Mouse (Mus musculus): Measurements from ENCODE around the gene Mef2a. TPM values are rescaled to one million over a fixed set of nuclear protein-coding genes. Genes with fewer than 3 reads are reported as not detected.
A peak's percentile ranks its signal among the peaks of the same experiment; 100 is the strongest.

The Mef2a gene
- polyA plus RNA-seq (2016; fragmentation: Nextera tagmentation; extraction: Ambion mirVana): 15.0 and 16.6 TPM in 2 replicates

GRCm38 (mm10) chr7:67372729-67373583, at the start of gene Mef2a:
Gene Mef2a, minus strand, starts transcription at chr7:67372858.
- Histone ChIP-seq H3K9ac (peak within 1 kb of the TSS; percentile 97), H3K4me1 (peaks cover 41% of the 10 kb centered on the region), H3K9me3 (replicated peaks) (no peaks in the 10 kb centered on the region), H3K36me3 (no peaks in the 10 kb centered on the region), H3K4me2 (peak within 1 kb of the TSS; percentile 99), H3K27me3 (replicated peaks) (no peaks in the 10 kb centered on the region), H3K4me3 (peak within 1 kb of the TSS; percentile 89), H3K27ac (peak within 1 kb of the TSS; percentile 95)
- ATAC-seq: peak; percentile 88
- 2% methylated on average over 86 of the region's 89 CpGs for whole genome bisulfite sequencing (ENCODE audit: insufficient replicate concordance)

GRCm38 (mm10) chr7:67421476-67422186, 49.0 kb upstream of the Mef2a start:
- no peaks in the 10 kb centered on the region for H3K9me3 ChIP-seq (replicated peaks)
- H3K36me3 ChIP-seq: no peaks in the 10 kb centered on the region
- no peak overlapping the region for H3K27ac ChIP-seq
- no peak overlapping the region for H3K4me3 ChIP-seq
- H3K4me2 ChIP-seq: no peak overlapping the region
- H3K27me3 ChIP-seq (replicated peaks): no peaks in the 10 kb centered on the region
- H3K4me1 ChIP-seq: 0 out of 2 replicates have a peak, but pooled peaks cover 16% of the 10 kb centered on the region
- H3K9ac ChIP-seq: no peak overlapping the region
- ATAC-seq: no peak
- 51% methylated on average over 12 of the region's 12 CpGs for WGBS (ENCODE audit: insufficient replicate concordance)

- H3K4me3 ChIP-seq: no peak overlapping the region
- 36% methylated on average over 3 of the region's 3 CpGs for WGBS (ENCODE audit: insufficient replicate concordance)
- H3K4me2 ChIP-seq: no peak overlapping the region
- ATAC-seq: no peak
- H3K36me3 ChIP-seq: no peaks in the 10 kb centered on the region
- H3K27me3 ChIP-seq (replicated peaks): no peaks in the 10 kb centered on the region
- H3K9ac ChIP-seq: no peak overlapping the region
- no peaks in the 10 kb centered on the region for H3K9me3 ChIP-seq (replicated peaks)
- H3K4me1 ChIP-seq: 0 out of 2 replicates have a peak, but pooled peaks cover 16% of the 10 kb centered on the region
- no peak overlapping the region for H3K27ac ChIP-seq
Observed at GRCm38 (mm10) chr7:67421088-67421475, 48.4 kb upstream of the Mef2a start.

GRCm38 (mm10) chr7:67419591-67420314, 47.1 kb upstream of the Mef2a start:
- no peak overlapping the region for H3K27ac ChIP-seq
- no peaks in the 10 kb centered on the region for H3K36me3 ChIP-seq
- H3K27me3 ChIP-seq (replicated peaks): no peaks in the 10 kb centered on the region
- H3K4me3 ChIP-seq: no peak overlapping the region
- no peak overlapping the region for H3K4me2 ChIP-seq
- no peak for ATAC-seq
- no peaks in the 10 kb centered on the region for H3K9me3 ChIP-seq (replicated peaks)
- 0 out of 2 replicates have a peak, but pooled peaks cover 5% of the 10 kb centered on the region for H3K4me1 ChIP-seq
- WGBS (ENCODE audit: insufficient replicate concordance): 46% methylated on average over 17 of the region's 17 CpGs
- no peak overlapping the region for H3K9ac ChIP-seq

GRCm38 (mm10) chr7:67418122-67418521, 45.5 kb upstream of the Mef2a start:
- WGBS (ENCODE audit: insufficient replicate concordance): 83% methylated on average over 5 of the region's 5 CpGs

GRCm38 (mm10) chr7:67414766-67415165, 42.1 kb upstream of the Mef2a start:
- H3K4me3 ChIP-seq: no peak overlapping the region
- no peaks in the 10 kb centered on the region for H3K36me3 ChIP-seq
- H3K9ac ChIP-seq: no peak overlapping the region
- H3K9me3 ChIP-seq (replicated peaks): no peaks in the 10 kb centered on the region
- no peaks in the 10 kb centered on the region for H3K4me1 ChIP-seq
- WGBS (ENCODE audit: insufficient replicate concordance): 58% methylated on average over 8 of the region's 8 CpGs
- no peak for ATAC-seq
- H3K4me2 ChIP-seq: no peak overlapping the region
- no peak overlapping the region for H3K27ac ChIP-seq
- no peaks in the 10 kb centered on the region for H3K27me3 ChIP-seq (replicated peaks)

More at GRCm38 (mm10) chr7:67418122-67418521, 45.5 kb upstream of the Mef2a start:
- Histone ChIP-seq H3K36me3 (no peaks in the 10 kb centered on the region), H3K9me3 (replicated peaks) (no peaks in the 10 kb centered on the region), H3K4me2 (no peak overlapping the region), H3K4me3 (no peak overlapping the region), H3K9ac (no peak overlapping the region), H3K27me3 (replicated peaks) (no peaks in the 10 kb centered on the region), H3K4me1 (0 out of 2 replicates have a peak, but pooled peaks cover 5% of the 10 kb centered on the region), H3K27ac (no peak overlapping the region)
- no peak for ATAC-seq

GRCm38 (mm10) chr7:67412686-67413085, 40.0 kb upstream of the Mef2a start:
- 69% methylated on average over 10 of the region's 10 CpGs for WGBS (ENCODE audit: insufficient replicate concordance)
- no peaks in the 10 kb centered on the region for H3K9me3 ChIP-seq (replicated peaks)
- no peaks in the 10 kb centered on the region for H3K4me1 ChIP-seq

GRCm38 (mm10) chr7:67407019-67407418, 34.4 kb upstream of the Mef2a start:
- Histone ChIP-seq H3K4me2 (no peak overlapping the region), H3K9ac (no peak overlapping the region), H3K4me3 (no peak overlapping the region), H3K27me3 (replicated peaks) (no peaks in the 10 kb centered on the region), H3K27ac (no peak overlapping the region), H3K9me3 (replicated peaks) (no peaks in the 10 kb centered on the region), H3K4me1 (no peaks in the 10 kb centered on the region), H3K36me3 (no peaks in the 10 kb centered on the region)
- no peak for ATAC-seq
- 63% methylated on average over 2 of the region's 2 CpGs for WGBS (ENCODE audit: insufficient replicate concordance)

More at GRCm38 (mm10) chr7:67412686-67413085, 40.0 kb upstream of the Mef2a start:
- no peak overlapping the region for H3K9ac ChIP-seq
- no peaks in the 10 kb centered on the region for H3K27me3 ChIP-seq (replicated peaks)
- H3K36me3 ChIP-seq: no peaks in the 10 kb centered on the region
- no peak for ATAC-seq
- no peak overlapping the region for H3K4me3 ChIP-seq
- H3K27ac ChIP-seq: no peak overlapping the region
- H3K4me2 ChIP-seq: no peak overlapping the region

- H3K36me3 ChIP-seq: no peaks in the 10 kb centered on the region
- H3K4me3 ChIP-seq: no peak overlapping the region
- ATAC-seq: no peak
- H3K9ac ChIP-seq: no peak overlapping the region
- WGBS (ENCODE audit: insufficient replicate concordance): 68% methylated on average over 2 of the region's 2 CpGs
- no peaks in the 10 kb centered on the region for H3K27me3 ChIP-seq (replicated peaks)
- H3K27ac ChIP-seq: no peak overlapping the region
- H3K9me3 ChIP-seq (replicated peaks): no peaks in the 10 kb centered on the region
- no peak overlapping the region for H3K4me2 ChIP-seq
- no peaks in the 10 kb centered on the region for H3K4me1 ChIP-seq
Observed at GRCm38 (mm10) chr7:67404176-67404575, 31.5 kb upstream of the Mef2a start.

- Histone ChIP-seq H3K27ac (no peak overlapping the region), H3K9me3 (replicated peaks) (no peaks in the 10 kb centered on the region), H3K4me1 (no peaks in the 10 kb centered on the region), H3K4me3 (no peak overlapping the region), H3K27me3 (replicated peaks) (no peaks in the 10 kb centered on the region), H3K36me3 (no peaks in the 10 kb centered on the region), H3K4me2 (no peak overlapping the region), H3K9ac (no peak overlapping the region)
- no peak for ATAC-seq
- WGBS (ENCODE audit: insufficient replicate concordance): 58% methylated on average over 7 of the region's 7 CpGs
Observed at GRCm38 (mm10) chr7:67402353-67402752, 29.7 kb upstream of the Mef2a start.

- Histone ChIP-seq H3K27ac (no peak overlapping the region), H3K9me3 (replicated peaks) (no peaks in the 10 kb centered on the region), H3K27me3 (replicated peaks) (no peaks in the 10 kb centered on the region), H3K4me1 (no peaks in the 10 kb centered on the region), H3K36me3 (no peaks in the 10 kb centered on the region), H3K4me2 (no peak overlapping the region), H3K9ac (no peak overlapping the region), H3K4me3 (no peak overlapping the region)
- ATAC-seq: no peak
- 47% methylated on average over 5 of the region's 5 CpGs for WGBS (ENCODE audit: insufficient replicate concordance)
Observed at GRCm38 (mm10) chr7:67401379-67401778, 28.7 kb upstream of the Mef2a start.

Measured in liver, embryonic 12.5 days (tissue).